Mouse (Mus musculus) neutrophil, adult 59 days (primary cell): ENCODE data around the gene Cep57. TPM values are rescaled to one million over a fixed set of nuclear protein-coding genes. Genes with fewer than 3 reads are reported as not detected.

Experiments
- total RNA-seq, 2 experiments: library from RNA; stranded (reverse); gene quantifications; 1 replicate in 1 of 2; 2 replicates in 1 of 2; pipeline ENCODE4 v1.2.4; 2023

The Cep57 gene
- total RNA-seq: 10 to 100 TPM; 30.8 to 33.1 TPM

DNA sequence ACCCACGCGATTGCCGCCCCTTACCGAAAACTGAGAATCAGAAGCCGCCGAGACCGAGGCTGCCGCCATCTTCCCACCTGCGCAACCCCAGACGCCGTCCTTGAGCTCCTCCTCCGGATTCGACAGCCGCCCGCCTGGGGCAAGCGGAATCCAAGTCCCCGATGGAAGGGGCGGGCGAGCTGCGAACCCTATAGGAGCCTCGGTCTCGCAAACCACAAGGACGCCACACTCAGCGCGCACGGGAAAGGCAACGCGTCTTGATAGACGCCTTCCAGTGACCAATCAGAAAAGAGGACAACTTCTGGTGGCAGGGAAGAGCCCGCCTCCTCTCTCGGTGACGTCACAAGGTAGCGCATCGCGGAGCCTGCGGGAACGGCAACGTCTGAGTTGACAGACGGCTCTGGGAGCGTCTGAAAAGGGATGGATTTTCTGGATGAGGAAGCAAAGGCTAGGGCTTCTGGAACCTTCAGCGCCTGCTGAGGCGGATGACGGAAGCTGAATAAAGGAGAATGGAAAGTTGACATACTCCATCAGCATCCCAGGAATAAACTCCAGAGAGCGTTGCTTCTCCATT lies at the start of gene Cep57:
Gene Cep57 (minus strand): TSS at position 276 of the 574 bp plus-strand sequence.

DNA sequence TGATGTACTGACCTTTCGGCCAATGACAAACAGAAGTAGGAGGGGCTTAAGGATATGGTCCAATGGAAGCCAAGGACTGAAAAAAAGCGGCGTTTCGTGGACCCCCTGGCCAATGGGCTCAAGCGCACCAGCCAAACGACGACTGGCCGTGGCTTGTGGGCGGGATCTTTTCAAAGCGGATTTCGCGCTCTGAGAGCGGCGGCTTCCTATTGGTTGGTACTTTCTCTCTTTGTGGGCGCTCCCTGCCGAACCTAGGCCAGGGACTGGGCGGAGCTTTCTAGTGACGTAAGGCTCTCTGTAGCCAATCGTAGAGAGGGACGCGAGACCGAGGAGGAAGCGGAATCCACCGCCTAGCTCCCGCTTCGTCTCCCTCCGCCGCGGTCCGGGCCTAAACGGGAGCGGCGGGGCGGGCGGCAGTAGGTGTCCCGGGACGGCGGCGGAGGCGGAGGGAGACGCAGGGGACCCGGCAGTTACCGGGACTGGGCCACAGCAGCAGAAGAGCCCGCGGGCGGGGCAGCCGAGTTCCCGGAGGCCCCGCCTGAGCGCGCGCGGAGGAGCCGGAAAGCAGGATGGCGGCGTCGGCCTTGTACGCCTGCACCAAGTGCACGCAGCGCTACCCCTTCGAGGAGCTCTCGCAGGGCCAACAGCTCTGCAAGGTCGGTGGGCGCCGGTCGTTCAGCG lies 639 bp upstream of the Cep57 start, which contains the start of gene Fam76b:
Gene Fam76b (plus strand): TSS at position 311 of the 681 bp plus-strand sequence.

Other genes with a start within 250 kb of the Cep57 start
- gene Mtmr2, start 78.7 kb downstream of the Cep57 start, total RNA-seq: 10 to 100 TPM; 24.2 to 29.5 TPM
- gene Fam76b, start 609 bp upstream of the Cep57 start, total RNA-seq: 10 to 100 TPM; 29.3 to 44.4 TPM